In the genomic region with DNA sequence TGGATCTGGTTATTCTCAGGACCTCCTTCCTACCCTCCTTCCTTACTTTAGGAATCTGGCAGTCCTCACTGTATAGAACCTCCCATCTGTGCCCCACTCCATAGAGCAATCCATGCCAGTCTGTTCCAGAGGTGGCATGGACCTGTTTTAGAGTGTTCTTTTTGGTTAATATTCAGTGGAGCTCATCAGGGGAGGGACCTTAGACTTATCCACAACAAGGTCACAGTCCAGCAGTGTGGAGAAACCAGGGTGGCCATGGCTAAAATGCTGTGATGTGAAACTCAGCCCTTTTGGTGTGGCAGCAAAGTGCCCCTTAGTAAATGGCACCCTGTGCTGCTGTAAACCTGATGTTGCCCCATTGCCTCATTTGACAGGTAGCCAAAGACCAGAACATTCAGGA, we compare ENCODE assay signal across 12 mouse cellular contexts.
"Had no signal": no experiment of that assay in that cellular context is flagged by ENCODE, and none has a peak within 500 bp of the region (broad histone marks: within the 10 kb centered on the region; RNA-seq: fewer than 3 reads in every experiment).

No protein-coding gene starts in this region.

- H3K27ac ChIP-seq: hindbrain, embryonic 15.5 days; limb, embryonic 10.5 days; limb, embryonic 13.5 days; liver, embryonic 15.5 days had no signal

- H3K4me3 ChIP-seq: hindbrain, embryonic 15.5 days; limb, embryonic 10.5 days; limb, embryonic 13.5 days; liver, embryonic 15.5 days had no signal

- H3K4me2 ChIP-seq: hindbrain, embryonic 15.5 days; limb, embryonic 13.5 days; liver, embryonic 11.5 days; liver, embryonic 15.5 days; midbrain, embryonic 11.5 days had no signal

- H3K36me3 ChIP-seq: hindbrain, embryonic 15.5 days; limb, embryonic 10.5 days; limb, embryonic 13.5 days; liver, embryonic 15.5 days had no signal

- H3K9me3 ChIP-seq: hindbrain, embryonic 15.5 days; limb, embryonic 10.5 days; limb, embryonic 13.5 days; liver, embryonic 15.5 days had no signal

- DNase-seq: lung, adult 2 months; lung, postnatal 14 days; lung, postnatal 4 days; midbrain, embryonic 14.5 days; thymus, adult 18-20 months; thymus, postnatal 36 days had no signal

- H3K9ac ChIP-seq: hindbrain, embryonic 15.5 days; limb, embryonic 13.5 days; liver, embryonic 15.5 days had no signal
